Mouse (Mus musculus) bone marrow macrophage, adult 2 months (primary cell): ENCODE results near the gene Bach2.

ENCODE experiments used
- CTCF ChIP-seq: IDR thresholded peaks from 2 replicates; pipeline ENCODE4 v1.5.1; 2012; ENCODE audit warnings: low read depth, mild to moderate bottlenecking, low read length, moderate library complexity
- POLR2A ChIP-seq: IDR thresholded peaks from 2 replicates; pipeline ENCODE4 v1.6.1; 2012; ENCODE audit warnings: mild to moderate bottlenecking, low read depth, low read length, borderline replicate concordance

DNA sequence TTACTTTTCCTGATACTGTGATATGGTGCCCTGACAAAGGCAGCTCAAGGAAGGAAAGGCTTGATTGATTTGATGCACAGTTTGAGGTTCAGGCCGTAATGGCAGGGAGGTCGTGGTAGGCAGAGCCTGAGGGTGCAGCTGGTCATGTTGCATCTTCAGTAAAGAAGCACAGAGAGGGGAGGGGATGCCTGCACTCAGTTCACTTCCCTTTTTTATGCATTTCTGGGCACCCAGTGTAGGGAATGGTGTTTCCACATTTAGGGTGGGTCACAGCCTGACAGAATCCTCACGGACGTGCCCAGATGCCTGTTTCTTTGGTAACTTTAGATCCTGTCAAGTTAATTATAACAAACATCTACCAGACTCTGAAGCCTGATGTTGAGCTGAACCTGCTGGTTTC, 306.9 kb downstream of the Bach2 start:
- TF ChIP-seq CTCF (no peak), POLR2A (no peak)
